Comparison of ENCODE assay signal across 13 mouse cellular contexts in the genomic region with DNA sequence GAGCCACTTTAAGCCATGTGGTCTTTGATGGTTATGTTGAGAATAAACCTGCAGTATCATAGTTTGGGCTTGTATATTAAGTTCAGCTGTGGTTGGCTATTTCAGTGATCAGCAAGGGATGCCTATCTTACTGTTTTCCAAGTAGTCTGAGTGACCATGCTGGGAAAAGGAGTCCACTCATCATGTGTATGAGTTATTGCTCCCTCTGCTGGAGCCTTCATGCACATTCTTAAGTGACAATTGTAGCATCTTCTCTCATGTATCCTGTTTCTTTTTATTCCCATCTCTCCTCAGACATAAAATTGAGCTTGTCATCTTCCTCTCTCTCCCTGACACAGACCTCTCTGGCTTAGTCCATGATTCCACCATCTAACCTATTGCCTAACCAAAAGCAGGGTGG. TPM values are rescaled to one million over a fixed set of nuclear protein-coding genes. Genes with fewer than 3 reads are reported as not detected.
DNase-seq lines count a peak whose midpoint lies in the region; ATAC-seq and TF ChIP-seq lines count a peak whose summit lies in the region.
"Had no signal": no experiment of that assay in that cellular context is flagged by ENCODE, and none has a peak within 500 bp of the region (broad histone marks: within the 10 kb centered on the region; RNA-seq: fewer than 3 reads in every experiment).

No protein-coding gene starts in this region.

- no peak for ATAC-seq in heart, postnatal 0 days (ENCODE audit: insufficient read depth, low read depth)
- 0 out of 2 replicates have a peak, but pooled peaks have one; percentile 28 for ATAC-seq in lung, postnatal 0 days
- peak; percentile 70 for ATAC-seq in megakaryocyte progenitor cell, adult 5-6 weeks (replicated peaks; ENCODE audit: poor library complexity)

- TF ChIP-seq EP300 in heart, postnatal 0 days (IDR thresholded peaks at IDR 0.05; ENCODE audit: low read depth) = no peak
- no peak for TF ChIP-seq EP300 in lung, postnatal 0 days (IDR thresholded peaks at IDR 0.05)

- no peak overlapping the region for H3K27ac ChIP-seq in heart, postnatal 0 days (ENCODE audit: low read depth)
- H3K27ac ChIP-seq in lung, postnatal 0 days (ENCODE audit: low read length) = no peak overlapping the region
- H3K27ac ChIP-seq: forebrain, embryonic 10.5 days; heart, embryonic 13.5 days had no signal

- H3K36me3 ChIP-seq in heart, postnatal 0 days (replicated peaks; ENCODE audit: control insufficient read depth, insufficient read depth, low read length) = peaks cover 64% of the 10 kb centered on the region
- H3K36me3 ChIP-seq in lung, postnatal 0 days (ENCODE audit: insufficient read depth, low read length) = peaks cover 43% of the 10 kb centered on the region
- H3K36me3 ChIP-seq: forebrain, embryonic 10.5 days had no signal

- no peak overlapping the region for H3K4me2 ChIP-seq in heart, postnatal 0 days (ENCODE audit: low read depth, low read length)
- no peak overlapping the region for H3K4me2 ChIP-seq in lung, postnatal 0 days (replicated peaks; ENCODE audit: low read depth, low read length)
- H3K4me2 ChIP-seq: heart, embryonic 13.5 days had no signal

- no peaks in the 10 kb centered on the region for H3K4me1 ChIP-seq in heart, postnatal 0 days (ENCODE audit: control insufficient read depth, insufficient read depth)
- H3K4me1 ChIP-seq in lung, postnatal 0 days (ENCODE audit: insufficient read depth, low read depth, low read length) = no peaks in the 10 kb centered on the region
- H3K4me1 ChIP-seq: forebrain, embryonic 10.5 days; heart, embryonic 13.5 days had no signal

- H3K27me3 ChIP-seq in heart, postnatal 0 days (ENCODE audit: control insufficient read depth, insufficient read depth, low read length) = no peaks in the 10 kb centered on the region
- no peaks in the 10 kb centered on the region for H3K27me3 ChIP-seq in lung, postnatal 0 days (replicated peaks; ENCODE audit: insufficient read depth, low read length)
- H3K27me3 ChIP-seq: heart, embryonic 13.5 days had no signal

- H3K9ac ChIP-seq in heart, postnatal 0 days (replicated peaks; ENCODE audit: low read depth, low read length) = no peak overlapping the region
- H3K9ac ChIP-seq in lung, postnatal 0 days (replicated peaks; ENCODE audit: low read depth) = no peak overlapping the region
- H3K9ac ChIP-seq: heart, embryonic 13.5 days had no signal

- no peaks in the 10 kb centered on the region for H3K9me3 ChIP-seq in heart, postnatal 0 days (replicated peaks; ENCODE audit: control insufficient read depth, low read length)
- H3K9me3 ChIP-seq in lung, postnatal 0 days (ENCODE audit: low read length) = no peaks in the 10 kb centered on the region
- H3K9me3 ChIP-seq: forebrain, embryonic 10.5 days; heart, embryonic 13.5 days had no signal

- TF ChIP-seq CTCF in heart, postnatal 0 days (IDR thresholded peaks at IDR 0.05; ENCODE audit: low read depth) = peak; percentile 65
- peak; percentile 74 for TF ChIP-seq CTCF in lung, postnatal 0 days (IDR thresholded peaks at IDR 0.05)

- no peak overlapping the region for H3K4me3 ChIP-seq in heart, postnatal 0 days (ENCODE audit: low read depth, low read length)
- no peak overlapping the region for H3K4me3 ChIP-seq in lung, postnatal 0 days (ENCODE audit: low read depth, low read length)
- H3K4me3 ChIP-seq: forebrain, embryonic 10.5 days; heart, embryonic 13.5 days; myocyte had no signal

- peak; percentile 46 for DNase-seq in heart, postnatal 0 days (ENCODE audit: low spot score)
- DNase-seq in heart, adult 18-20 months = no peak
- peak; percentile 71 for DNase-seq in lung, postnatal 0 days (ENCODE audit: low spot score)
- no peak for DNase-seq in lung, postnatal 25 days (ENCODE audit: low spot score)
- peak; percentile 14 for DNase-seq in R1 (ENCODE audit: low read depth, low spot score)
- DNase-seq in spleen, postnatal 14 days (ENCODE audit: low spot score in 2 of 2) = no peak
- DNase-seq in layer of hippocampus, adult 9-11 months = no peak

RNA-seq across cellular contexts. Expression of gene Arhgef5, which starts 12.9 kb away (rescaled TPM):
- 9.1 and 13.7 TPM in 2 replicates for total RNA-seq in heart, postnatal 0 days (2014; rRNA removed; ENCODE audit: low replicate concordance)
- 3.6 and 5.1 TPM in 2 replicates for polyA plus RNA-seq in heart, postnatal 0 days (2015; fragmentation: Nextera tagmentation; extraction: Ambion mirVana)
- 10 to 100 TPM; 12.7 to 13.3 TPM for total RNA-seq in heart, adult 18-20 months (2021)
- polyA plus RNA-seq in lung, postnatal 0 days (2015; fragmentation: Nextera tagmentation; extraction: Ambion mirVana) = 13.2 and 16.3 TPM in 2 replicates
- 1.4 and 1.8 TPM in 2 replicates for total RNA-seq in megakaryocyte progenitor cell, adult 5-6 weeks (2015)
- 1.5 and 2.5 TPM in 2 replicates for total RNA-seq in megakaryocyte progenitor cell, adult 5-6 weeks (2017)

RNA-seq across cellular contexts. Expression of gene Nobox, which starts 31.1 kb away (rescaled TPM):
- total RNA-seq in heart, postnatal 0 days (2014; rRNA removed; ENCODE audit: low replicate concordance) = not detected in 2 replicates
- polyA plus RNA-seq in heart, postnatal 0 days (2015; fragmentation: Nextera tagmentation; extraction: Ambion mirVana) = not detected in 2 replicates
- not detected for total RNA-seq in heart, adult 18-20 months (2021)
- polyA plus RNA-seq in lung, postnatal 0 days (2015; fragmentation: Nextera tagmentation; extraction: Ambion mirVana) = not detected in 2 replicates
- total RNA-seq in megakaryocyte progenitor cell, adult 5-6 weeks (2015) = not detected in 2 replicates
- not detected in 2 replicates for total RNA-seq in megakaryocyte progenitor cell, adult 5-6 weeks (2017)
- polyA plus RNA-seq: forebrain, embryonic 10.5 days; heart, embryonic 13.5 days; myocyte; small intestine, adult 2 months had no signal

RNA-seq across cellular contexts. Expression of gene Olfr47, which starts 46.9 kb away (rescaled TPM):
- total RNA-seq in heart, postnatal 0 days (2014; rRNA removed; ENCODE audit: low replicate concordance) = not detected in 2 replicates
- not detected in 2 replicates for polyA plus RNA-seq in heart, postnatal 0 days (2015; fragmentation: Nextera tagmentation; extraction: Ambion mirVana)
- total RNA-seq in heart, adult 18-20 months (2021) = not detected
- not detected in 2 replicates for polyA plus RNA-seq in lung, postnatal 0 days (2015; fragmentation: Nextera tagmentation; extraction: Ambion mirVana)
- total RNA-seq in megakaryocyte progenitor cell, adult 5-6 weeks (2015) = not detected in 2 replicates
- total RNA-seq in megakaryocyte progenitor cell, adult 5-6 weeks (2017) = not detected in 2 replicates
- polyA plus RNA-seq: forebrain, embryonic 10.5 days; heart, embryonic 13.5 days; limb, embryonic 14.5 days; myocyte; small intestine, adult 2 months had no signal

Comparison
In these comparisons a context has a peak if more than half of its experiments do, and no peak if none do; other contexts are left out.
1. DNase-seq: peak in heart, postnatal 0 days (single experiment), lung, postnatal 0 days (single experiment) and R1 (single experiment); none in heart, adult 18-20 months (0 of 2), lung, postnatal 25 days (single experiment), spleen, postnatal 14 days (0 of 2) and layer of hippocampus, adult 9-11 months (single experiment).